Mouse (Mus musculus) bone marrow macrophage, adult 2 months (primary cell): ENCODE measurements around the gene Asap2.

Experiments used
- CTCF ChIP-seq: IDR thresholded peaks from 2 replicates; pipeline ENCODE4 v1.5.1; 2012; ENCODE audit warnings: low read depth, mild to moderate bottlenecking, low read length, moderate library complexity
- POLR2A ChIP-seq: IDR thresholded peaks from 2 replicates; pipeline ENCODE4 v1.6.1; 2012; ENCODE audit warnings: mild to moderate bottlenecking, low read depth, low read length, borderline replicate concordance

GRCm38 (mm10) chr12:21159304-21159703, 169.0 kb downstream of the Asap2 start:
- TF ChIP-seq POLR2A = no peak
- no peak for TF ChIP-seq CTCF
